Mouse (Mus musculus) liver (tissue): Measurements from ENCODE around the gene Meox2.
A peak's percentile ranks its signal among the peaks of the same experiment; 100 is the strongest.
"Not testable (repeated sequence)": the region's sequence is repeated elsewhere in the genome, so short reads cannot be mapped to it uniquely, and the experiment has no call there.

Experiments
- DNase-seq: peaks from one replicate; pipeline ENCODE4 v3.0.0-alpha.2; 2020; ENCODE audit warnings: mixed read lengths

Meox2 gene

DNA sequence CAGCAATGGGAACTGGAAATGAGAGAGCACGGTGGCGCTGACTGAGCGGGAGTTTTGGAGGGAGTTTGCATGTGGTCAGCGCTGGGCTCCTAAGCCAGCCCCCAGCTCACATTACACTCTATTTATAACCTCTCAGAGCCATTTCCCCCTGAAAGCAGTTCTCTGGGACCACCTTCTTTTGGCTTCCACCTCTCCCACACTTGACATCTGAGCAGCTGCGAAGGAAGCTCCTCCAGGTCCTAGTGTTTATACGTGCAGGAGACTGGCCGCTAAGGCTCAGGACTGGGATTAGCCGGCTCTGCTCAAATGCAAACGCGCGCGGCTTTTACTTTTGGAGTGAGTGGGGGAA lies at the start of gene Meox2:
TSS of gene Meox2 (plus strand) at position 151 of the 349 bp plus-strand sequence.
- peak; percentile 21 for DNase-seq

DNA sequence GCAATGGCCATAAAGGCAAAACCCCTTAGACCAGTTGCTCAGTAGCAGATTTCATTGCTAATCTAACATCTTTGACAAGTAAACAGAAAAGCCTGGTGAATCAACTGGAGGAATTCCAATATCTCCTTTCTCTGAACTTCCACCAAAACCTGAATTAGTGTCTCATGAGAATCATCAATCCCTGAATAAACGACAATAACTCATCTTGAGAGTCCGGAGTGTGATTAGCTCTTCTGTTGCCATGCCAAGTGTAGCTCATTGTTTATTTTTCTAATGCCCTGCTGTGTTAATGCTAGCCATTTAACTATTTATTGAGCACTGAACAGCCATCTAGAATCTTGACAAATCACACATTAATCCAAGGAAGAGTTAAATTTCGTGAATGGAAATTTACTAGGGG lies 35.7 kb upstream of the Meox2 start:
- DNase-seq, result no peak

DNA sequence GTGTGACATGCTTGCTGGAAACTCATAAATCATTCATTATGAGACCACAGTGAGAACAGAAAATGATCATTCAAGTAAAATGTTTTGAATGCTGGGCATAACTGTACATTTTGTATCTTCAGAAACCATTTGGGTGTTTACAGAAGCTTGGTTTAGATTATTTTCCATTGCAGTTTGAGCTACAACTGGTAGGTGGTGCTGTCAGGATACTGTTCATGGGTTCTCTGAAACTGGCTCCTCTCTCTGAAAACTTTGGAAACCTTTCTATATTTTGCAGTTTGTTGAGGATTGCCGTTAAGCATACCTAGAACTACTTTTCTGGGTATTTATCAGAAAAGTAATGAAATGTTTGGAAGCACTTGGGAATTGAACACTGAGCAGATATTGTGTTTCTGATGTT lies 31.0 kb upstream of the Meox2 start:
- no peak for DNase-seq

DNA sequence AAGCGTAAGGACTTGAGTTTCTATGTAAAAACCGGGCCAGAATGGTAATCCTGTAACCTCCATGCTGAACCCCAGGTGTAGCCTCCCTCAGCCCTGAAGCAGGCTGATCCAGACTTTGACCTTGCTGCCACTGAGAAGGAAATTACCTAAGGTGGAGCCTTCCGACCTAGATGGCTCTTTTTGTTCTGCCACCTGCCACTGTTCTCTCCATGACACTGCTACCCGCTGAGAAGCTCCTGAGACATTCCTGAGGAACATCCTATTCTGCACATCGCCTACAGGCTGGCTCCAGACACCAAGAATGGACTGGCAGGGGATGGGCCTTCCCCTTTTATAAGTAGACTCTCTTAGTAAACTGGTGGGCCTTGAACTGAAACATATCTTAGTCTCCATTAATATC lies 28.3 kb upstream of the Meox2 start:
- not testable (repeated sequence) for DNase-seq

DNA sequence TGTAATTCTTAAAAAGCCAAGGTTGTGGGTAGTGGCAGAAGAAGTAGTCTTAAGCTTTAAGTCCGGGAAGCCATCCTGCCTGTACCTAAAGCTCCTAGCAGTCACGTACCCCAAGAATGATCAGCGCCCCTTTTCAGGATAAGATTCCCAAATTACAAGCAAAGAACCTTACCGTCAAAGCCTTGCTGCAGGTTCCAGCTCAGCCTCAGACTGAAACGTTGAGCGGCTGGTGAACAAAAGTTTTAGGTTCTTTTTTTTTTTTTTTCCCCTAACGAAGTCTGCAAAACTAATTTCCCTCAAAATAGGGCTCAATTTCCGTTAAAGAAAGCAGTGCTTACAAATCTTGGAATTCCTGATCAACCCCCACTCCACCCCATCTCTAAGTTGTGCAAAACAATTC lies 1.8 kb upstream of the Meox2 start:
- no peak for DNase-seq

DNA sequence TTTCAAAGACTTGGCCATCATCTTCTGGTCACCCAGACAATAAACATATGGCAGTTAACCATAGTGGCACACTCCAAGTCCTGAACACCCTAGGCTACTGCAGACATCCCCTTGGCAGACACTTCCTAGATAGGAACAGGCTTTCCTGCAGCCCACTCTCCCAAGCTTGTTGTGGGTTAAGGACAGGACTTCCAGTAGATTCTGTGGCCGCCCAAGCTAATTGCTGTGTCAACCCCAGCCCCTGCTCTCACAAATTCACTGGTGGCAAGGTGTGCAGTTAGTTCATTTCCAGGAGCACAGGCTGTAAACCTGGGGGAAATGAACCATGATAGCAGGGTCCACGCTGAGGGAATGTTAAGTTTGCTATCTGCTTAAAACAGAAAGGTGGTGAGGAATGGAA lies 1.2 kb upstream of the Meox2 start:
- no peak for DNase-seq

DNA sequence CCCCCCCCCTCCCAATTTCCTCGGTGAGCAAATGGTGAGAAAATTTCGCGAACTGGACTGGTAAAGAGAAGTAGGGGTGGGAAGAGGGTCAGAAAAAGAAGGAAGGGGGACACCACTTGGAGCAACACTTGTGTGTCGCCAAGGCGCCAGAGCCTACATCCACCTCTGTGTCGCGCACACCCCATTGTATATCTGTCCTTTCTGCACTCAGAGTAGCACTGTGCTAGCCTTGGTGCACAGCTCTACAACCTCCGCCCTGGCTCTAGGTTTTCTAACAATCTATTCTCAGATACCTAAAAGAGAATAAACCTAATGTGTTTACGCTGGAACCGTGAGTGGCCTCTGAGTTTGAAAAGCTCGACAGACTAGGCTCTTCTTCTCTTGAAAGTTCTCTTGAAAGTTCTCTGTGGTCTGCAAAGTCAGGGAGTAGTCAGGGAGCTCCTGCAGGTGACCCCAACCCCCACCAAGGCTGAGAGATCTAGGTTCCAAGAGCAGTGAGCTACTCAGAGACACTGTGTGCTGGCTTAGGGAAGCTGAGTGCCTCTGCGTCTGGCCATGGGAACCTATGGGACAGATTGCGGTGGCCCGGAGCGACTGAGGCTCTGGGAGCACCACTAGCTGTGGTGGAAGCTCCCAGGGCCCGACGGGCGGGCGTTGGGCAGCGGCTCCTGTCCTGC lies 489 bp upstream of the Meox2 start:
- no peak for DNase-seq

DNA sequence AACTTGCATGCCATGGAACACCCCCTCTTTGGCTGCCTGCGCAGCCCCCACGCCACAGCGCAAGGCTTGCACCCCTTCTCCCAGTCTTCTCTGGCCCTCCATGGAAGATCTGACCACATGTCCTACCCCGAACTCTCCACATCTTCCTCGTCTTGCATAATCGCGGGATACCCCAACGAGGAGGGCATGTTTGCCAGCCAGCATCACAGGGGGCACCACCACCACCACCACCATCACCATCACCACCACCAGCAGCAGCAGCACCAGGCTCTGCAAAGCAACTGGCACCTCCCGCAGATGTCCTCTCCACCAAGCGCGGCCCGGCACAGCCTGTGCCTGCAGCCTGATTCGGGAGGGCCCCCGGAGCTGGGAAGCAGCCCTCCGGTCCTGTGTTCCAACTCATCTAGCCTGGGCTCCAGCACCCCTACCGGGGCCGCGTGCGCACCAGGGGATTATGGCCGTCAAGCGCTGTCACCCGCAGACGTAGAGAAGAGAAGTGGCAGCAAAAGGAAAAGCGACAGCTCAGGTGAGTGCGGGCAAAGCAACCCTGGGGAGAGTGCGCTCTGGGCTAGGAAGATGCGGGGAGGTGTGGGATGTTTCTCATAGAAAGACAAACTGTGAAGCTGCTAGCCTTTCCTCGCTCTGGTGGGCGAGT lies 606 bp downstream of the Meox2 start:
- peak; percentile 3 for DNase-seq

DNA sequence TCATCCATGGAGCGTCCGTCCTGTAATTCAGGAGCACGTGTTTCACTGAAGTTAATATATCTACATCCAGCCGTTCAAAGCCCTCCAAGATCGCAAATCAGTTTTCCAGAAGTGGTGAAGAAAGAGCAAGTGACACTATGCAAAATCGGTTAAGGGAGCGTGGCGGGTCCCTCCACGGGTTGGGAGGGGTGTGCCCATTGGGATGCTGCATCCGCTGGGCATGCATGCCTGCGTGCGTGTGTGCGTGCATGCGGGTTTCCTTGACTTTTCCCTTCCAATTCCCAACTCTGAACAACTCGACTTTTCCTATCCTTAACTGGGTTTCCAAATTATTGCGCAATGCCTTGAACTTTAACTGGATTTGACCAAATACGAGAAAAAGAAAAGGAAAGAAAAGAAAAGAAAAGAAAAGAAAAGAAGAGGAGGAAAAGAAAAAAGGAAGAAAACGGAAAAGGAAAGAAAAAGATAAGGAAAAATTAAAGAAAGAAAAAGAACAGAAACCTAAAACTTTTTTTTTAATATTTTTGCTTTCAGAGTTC lies 1.2 kb downstream of the Meox2 start:
- DNase-seq, result peak; percentile 4

DNA sequence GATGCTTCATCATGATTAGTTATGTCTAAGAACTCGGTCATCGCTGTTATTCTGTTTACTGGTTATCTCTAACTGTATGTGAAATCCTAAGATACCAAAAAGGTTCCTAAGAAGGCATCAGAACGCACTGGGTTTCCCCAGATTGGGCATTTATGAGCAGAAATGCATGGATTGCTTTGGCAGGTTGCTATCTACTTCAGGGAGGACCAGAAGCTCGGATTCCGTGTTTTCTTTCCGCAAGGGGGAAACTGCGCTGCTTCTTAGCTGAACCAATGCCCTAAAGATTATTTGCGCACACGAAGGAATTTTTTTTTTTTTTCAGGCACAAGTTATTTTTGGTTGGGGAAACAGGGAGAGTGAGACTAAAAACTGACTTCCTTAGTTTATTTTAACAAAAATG lies 2.6 kb downstream of the Meox2 start:
- no peak for DNase-seq

DNA sequence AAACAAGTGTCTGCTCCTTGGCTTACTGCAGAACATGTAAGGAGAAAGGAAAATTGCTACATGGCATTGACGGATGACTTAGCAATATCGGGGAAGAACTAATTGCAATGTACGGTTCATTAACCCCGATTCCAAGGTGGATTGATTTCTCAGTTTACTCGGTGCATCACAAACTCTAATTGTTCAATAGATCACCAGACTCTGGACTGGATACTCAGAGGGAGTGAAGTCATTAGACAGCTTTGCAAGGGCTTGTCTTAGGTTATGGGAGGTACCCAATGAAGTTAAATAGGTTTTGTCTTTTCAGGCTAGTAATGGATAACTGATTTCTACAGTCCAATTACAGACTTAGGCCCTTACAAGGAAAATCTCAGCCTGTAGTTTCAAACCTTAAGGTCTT lies 10.9 kb downstream of the Meox2 start:
- DNase-seq, result no peak

DNA sequence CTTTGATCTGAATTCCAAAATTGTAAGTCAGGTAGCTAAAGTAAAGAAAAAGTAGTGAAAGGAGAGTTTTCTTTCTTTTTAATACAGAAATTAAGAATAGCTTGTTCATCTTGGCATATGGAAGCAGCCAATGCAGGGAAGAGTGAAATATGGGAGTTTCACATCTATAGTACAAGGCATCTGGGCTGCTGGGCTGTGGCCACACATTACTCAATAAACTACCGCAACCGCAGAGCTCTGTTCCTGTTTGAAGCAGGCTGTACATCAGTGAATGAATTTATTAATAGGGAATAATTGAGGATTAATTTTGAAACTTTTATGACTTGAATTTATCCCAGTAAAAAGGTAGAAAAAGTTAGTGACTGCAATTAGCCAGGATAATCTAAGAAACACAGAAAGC lies 15.4 kb downstream of the Meox2 start:
- no peak for DNase-seq

DNA sequence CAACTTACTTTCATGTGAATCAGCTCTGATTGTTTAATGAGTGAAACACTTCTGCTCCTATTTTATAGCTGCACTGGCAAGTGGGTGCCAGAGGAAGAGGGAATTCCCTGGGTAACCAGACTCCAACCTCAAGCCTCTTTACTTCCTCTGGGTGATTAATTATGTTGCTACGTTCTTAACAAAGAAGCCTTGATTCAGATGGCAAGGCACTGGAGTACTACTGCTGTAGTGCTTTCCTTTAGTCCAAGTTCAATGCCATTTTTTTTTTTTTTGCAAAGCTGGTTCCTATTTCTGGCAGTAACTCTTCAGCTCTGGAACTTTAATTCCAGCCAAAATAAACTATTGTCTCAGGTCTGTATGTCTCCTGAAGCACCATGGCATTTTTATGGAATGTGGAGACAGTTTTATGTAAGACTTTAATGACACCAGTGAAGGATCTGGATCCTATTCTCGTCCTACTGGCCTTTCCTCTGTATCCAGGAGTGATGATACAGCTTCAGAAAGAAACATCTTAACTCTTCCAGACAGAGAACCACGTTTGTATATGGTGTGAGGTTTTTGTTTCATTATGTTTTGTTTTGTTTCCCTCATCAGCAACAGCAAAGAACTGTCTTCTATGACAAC lies 33.9 kb downstream of the Meox2 start:
- no peak for DNase-seq

DNA sequence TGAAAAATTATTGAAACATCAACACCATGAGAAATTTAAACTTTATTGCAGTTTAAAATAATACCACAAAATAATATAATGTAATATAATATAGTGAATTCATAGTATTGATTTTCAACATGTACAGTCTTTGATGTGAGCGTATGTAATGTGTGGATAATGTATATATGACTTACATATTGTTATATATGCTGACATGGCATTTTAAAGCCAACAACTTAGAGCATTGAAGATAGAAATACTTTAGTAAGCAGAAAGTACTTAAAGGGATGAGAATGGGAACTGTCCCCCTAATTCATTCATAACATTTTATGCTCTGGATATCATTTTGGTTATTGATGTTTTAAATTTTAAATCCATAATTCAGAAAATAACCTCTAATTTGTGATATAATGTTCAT lies 35.5 kb downstream of the Meox2 start:
- DNase-seq, result no peak

DNA sequence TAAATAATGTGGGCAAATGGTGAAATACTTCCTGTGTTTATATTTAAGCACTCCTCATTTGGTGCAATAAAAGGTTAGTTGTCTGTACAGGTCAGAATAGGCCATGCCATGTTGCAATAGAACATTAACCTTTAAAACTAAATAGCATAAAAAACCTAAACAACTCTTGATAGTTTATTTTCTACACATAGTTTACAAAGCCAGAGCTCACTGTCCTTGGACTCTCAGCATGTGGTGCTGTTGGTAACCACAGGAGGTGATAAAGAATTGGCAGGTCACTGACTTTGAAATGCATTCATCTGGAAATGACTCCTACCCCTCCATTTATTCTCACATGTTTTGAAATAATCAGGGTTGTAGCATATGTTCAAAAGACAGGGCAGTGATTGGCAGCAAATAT lies 59.4 kb downstream of the Meox2 start:
- DNase-seq, result no peak

DNA sequence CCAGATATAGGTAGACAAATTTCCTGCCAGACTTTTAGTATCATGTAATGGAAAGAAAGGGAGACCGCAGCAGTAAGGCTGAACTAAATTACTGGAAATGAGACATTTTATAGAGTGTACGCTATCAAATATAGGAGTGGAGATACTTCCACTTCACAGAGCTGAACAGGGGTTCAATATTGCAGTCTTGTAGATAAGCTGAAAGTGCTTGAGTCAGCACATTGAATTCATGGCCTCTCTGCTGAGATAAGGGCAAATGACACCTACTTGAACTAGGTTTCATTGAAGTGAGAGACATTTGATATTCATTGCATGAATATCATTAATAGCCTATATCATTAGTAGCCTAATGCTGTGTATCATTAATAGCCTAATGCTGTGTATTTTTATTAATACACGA lies 65.0 kb downstream of the Meox2 start:
- DNase-seq, result no peak

DNA sequence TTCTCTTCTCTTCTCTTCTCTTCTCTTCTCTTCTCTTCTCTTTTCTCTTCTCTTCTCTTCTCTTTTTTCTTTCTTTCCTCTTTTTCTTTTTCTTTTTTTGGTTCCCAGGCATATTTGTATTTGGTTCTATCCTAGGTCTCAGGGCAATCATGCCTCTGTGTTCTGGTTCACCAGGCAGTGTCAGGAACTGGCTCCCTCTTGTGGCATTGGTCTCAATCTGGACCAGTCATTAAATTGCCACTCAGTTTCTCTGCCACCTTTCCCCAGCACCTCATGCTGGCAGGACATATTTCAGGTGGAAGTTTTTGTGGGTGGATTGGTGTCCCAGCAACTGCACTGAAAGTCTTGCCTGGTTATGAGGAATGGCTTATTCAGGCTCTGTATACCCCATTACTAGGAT lies 75.3 kb downstream of the Meox2 start:
- DNase-seq, result peak; percentile 3

DNA sequence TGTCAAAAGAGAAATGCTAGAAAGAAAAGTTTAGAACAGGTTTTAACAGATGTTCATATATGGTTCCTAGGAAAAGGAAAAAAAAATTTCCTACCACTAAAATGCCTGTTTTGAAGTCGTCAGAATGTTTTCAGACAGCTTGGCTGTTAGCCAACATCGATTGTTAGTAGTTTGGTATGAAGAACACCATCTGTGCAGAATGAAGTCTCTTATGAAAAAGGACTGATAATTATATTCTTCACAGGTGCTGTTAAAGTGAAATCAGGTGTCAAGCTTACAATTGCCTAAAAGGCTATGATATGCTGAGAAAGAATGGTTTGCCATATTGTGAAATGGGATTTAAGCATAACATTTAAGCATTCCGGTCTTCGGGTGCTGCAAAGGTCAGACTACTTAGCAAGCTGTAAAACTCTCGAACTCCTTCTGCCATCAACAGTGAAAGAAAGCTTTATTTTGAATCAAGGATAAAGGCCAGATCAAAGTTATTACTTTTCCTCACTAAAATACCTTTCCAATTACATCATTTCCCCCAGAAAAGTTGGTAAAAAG lies 80.7 kb downstream of the Meox2 start:
- DNase-seq, result no peak
